Mouse (Mus musculus): Measurements from ENCODE around the gene Hes1.

GRCm38 (mm10) chr16:30096050-30096449 is 31.9 kb downstream of the Hes1 start:
- TF ChIP-seq CTCF (IDR thresholded peaks at IDR 0.05) (no peak), EP300 (IDR thresholded peaks at IDR 0.05) (no peak)
